Mouse (Mus musculus): Measurements from ENCODE around the gene Psrc1. TPM values are rescaled to one million over a fixed set of nuclear protein-coding genes. Genes with fewer than 3 reads are reported as not detected.

Gene Psrc1
- total RNA-seq (2023): 0.41 TPM

GRCm38 (mm10) chr3:108383485-108384354 is at the start of gene Psrc1:
Psrc1 (plus strand) TSS chr3:108383839.

DNA sequence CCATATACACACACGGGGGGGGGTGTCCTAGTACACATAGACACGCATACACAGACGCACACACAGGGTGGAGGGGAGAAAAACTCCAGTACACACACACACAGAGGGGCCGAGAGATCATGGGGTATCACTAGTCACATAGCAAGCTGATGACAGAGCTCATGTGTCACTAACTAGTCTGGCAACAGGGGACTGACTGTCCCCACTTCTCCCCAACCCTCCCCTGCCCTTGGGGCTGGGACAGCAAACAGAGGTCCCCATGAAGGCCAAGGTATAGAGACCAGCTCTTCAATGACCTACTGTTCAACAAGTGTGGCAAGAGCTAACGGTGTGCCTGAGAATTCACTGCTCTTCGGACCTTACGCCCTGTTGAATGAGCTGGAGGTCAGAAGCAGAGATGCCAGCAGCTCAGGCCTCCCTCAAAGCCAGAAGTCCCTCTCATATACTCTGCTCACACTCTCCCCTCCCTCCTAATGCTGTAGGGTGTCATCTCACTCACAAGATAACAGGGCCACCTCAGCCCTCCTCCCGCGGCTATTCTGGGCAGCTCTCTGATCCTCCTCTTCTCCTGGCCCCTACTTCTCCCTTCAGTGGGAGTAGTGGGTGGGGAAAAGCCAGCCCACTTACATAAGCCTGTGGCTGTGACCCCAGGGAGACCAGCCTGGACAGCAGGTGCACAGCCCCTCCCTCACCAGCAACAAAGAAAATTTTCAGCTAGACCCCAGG is 19.2 kb upstream of the Psrc1 start, which contains the start of gene Mybphl:
Gene Mybphl (plus strand): TSS at position 642 of the 726 bp plus-strand sequence.

GRCm38 (mm10) chr3:108414857-108415830 is 31.5 kb downstream of the Psrc1 start, which contains the start of gene Celsr2:
Celsr2 (minus strand) TSS chr3:108415552.

Other genes starting within 250 kb of the Psrc1 start
- gene Gnai3, start 237.7 kb upstream of the Psrc1 start, total RNA-seq (2023): 86.8 TPM
- not detected for gene Gpr61, start 229.0 kb upstream of the Psrc1 start, total RNA-seq (2023)
- gene Amigo1, start 197.5 kb upstream of the Psrc1 start, total RNA-seq (2023): 2.4 TPM
- gene Cyb561d1, start 182.6 kb upstream of the Psrc1 start, total RNA-seq (2023): 33.5 TPM
- gene Atxn7l2, start 172.9 kb upstream of the Psrc1 start, total RNA-seq (2023): 43.8 TPM
- gene Sypl2, start 157.2 kb upstream of the Psrc1 start, total RNA-seq (2023): not detected
- 33.5 TPM for gene Psma5, start 126.9 kb upstream of the Psrc1 start, total RNA-seq (2023)
- gene Sort1, start 99.8 kb upstream of the Psrc1 start, total RNA-seq (2023): 1.3 TPM
- not detected for gene Mybphl, start 18.9 kb upstream of the Psrc1 start, total RNA-seq (2023)
- 8.8 TPM for gene Celsr2, start 31.7 kb downstream of the Psrc1 start, total RNA-seq (2023)
- gene Sars, start 61.4 kb downstream of the Psrc1 start, total RNA-seq (2023): 150 TPM
- not detected for gene 1700013F07Rik, start 150.3 kb downstream of the Psrc1 start, total RNA-seq (2023)
- 0.38 TPM for gene 5330417C22Rik, start 152.7 kb downstream of the Psrc1 start, total RNA-seq (2023)
- 41.9 TPM for gene Tmem167b, start 178.6 kb downstream of the Psrc1 start, total RNA-seq (2023)
- 19.6 TPM for gene Taf13, start 187.9 kb downstream of the Psrc1 start, total RNA-seq (2023)
- 17.1 TPM for gene Wdr47, start 207.4 kb downstream of the Psrc1 start, total RNA-seq (2023)

Data from CD4-positive naive resting alpha-beta T cell, adult 57 days (primary cell).